Mouse (Mus musculus) lung, postnatal 0 days (tissue): ENCODE results near the gene Pde8b. TPM values are rescaled to one million over a fixed set of nuclear protein-coding genes. Genes with fewer than 3 reads are reported as not detected.

Experiments used
- ATAC-seq: fragments of 200-750 bp; cut with Nextera tagmentation; 2 replicates; pipeline ENCODE4 v1.8.0; 2017; ENCODE audit warnings: moderate library complexity
- DNase-seq: peaks from one replicate; pipeline ENCODE4 v3.0.0-alpha.2; 2016; ENCODE audit warnings: low spot score
- H3K27ac ChIP-seq: fragments of 300-500 bp; sonication (generic); 2 replicates; pipeline ENCODE4 v1.5.1; 2014; ENCODE audit warnings: antibody characterized with exemption, mild to moderate bottlenecking, low read length, mixed read lengths
- H3K27me3 ChIP-seq: fragments of 300-500 bp; sonication (generic); replicated peaks from 2 replicates; pipeline ENCODE4 v1.6.1; 2014; ENCODE audit warnings: low read length, mixed read lengths; ENCODE audit not compliant: insufficient read depth
- H3K36me3 ChIP-seq: fragments of 300-500 bp; sonication (generic); 2 replicates; pipeline ENCODE4 v1.6.1; 2014; ENCODE audit warnings: low read length, mixed read lengths; ENCODE audit not compliant: insufficient read depth
- H3K4me1 ChIP-seq: fragments of 300-500 bp; sonication (generic); 2 replicates; pipeline ENCODE4 v1.6.1; 2014; ENCODE audit warnings: antibody characterized with exemption, low read depth, low read length, mixed read lengths; ENCODE audit not compliant: insufficient read depth
- H3K4me2 ChIP-seq: fragments of 300-500 bp; sonication (generic); replicated peaks from 2 replicates; pipeline ENCODE4 v1.6.1; 2014; ENCODE audit warnings: low read depth, mild to moderate bottlenecking, low read length, moderate library complexity, mixed read lengths
- H3K4me3 ChIP-seq: fragments of 300-500 bp; sonication (generic); 2 replicates; pipeline ENCODE4 v1.5.1; 2014; ENCODE audit warnings: low read depth, low read length
- H3K9ac ChIP-seq: fragments of 300-500 bp; sonication (generic); replicated peaks from 2 replicates; pipeline ENCODE4 v1.6.1; 2014; ENCODE audit warnings: low read depth, mild to moderate bottlenecking
- H3K9me3 ChIP-seq: fragments of 300-500 bp; sonication (generic); 2 replicates; pipeline ENCODE4 v1.6.1; 2016; ENCODE audit warnings: low read length, mixed read lengths
- CTCF ChIP-seq: IDR thresholded peaks from 2 replicates; pipeline ENCODE4 v1.5.1; 2016; ENCODE audit warnings: antibody characterized with exemption, mild to moderate bottlenecking
- EP300 ChIP-seq: IDR thresholded peaks from 2 replicates; pipeline ENCODE4 v1.6.1; 2016; ENCODE audit warnings: antibody characterized with exemption, mild to moderate bottlenecking, control low read depth
- whole genome bisulfite sequencing: fragments of 180-500 bp; shearing (Covaris S2); extraction: QIAGEN DNeasy Blood & Tissue Kit; methylation state at CpG from one replicate; pipeline ENCODE4 v1.1.7; 2014; 5-methylcytosine and 5-hydroxymethylcytosine counted together
- polyA plus RNA-seq: library from polyadenylated mRNA; unstranded; fragments of >200 nt; fragmentation: Nextera tagmentation; extraction: Ambion mirVana; gene quantifications from 2 replicates; pipeline ENCODE4 v1.2.1, GENCODE M21; 2015

Gene Pde8b
- polyA plus RNA-seq, 1 experiment from 2014 or later, result 18.1 TPM

DNA sequence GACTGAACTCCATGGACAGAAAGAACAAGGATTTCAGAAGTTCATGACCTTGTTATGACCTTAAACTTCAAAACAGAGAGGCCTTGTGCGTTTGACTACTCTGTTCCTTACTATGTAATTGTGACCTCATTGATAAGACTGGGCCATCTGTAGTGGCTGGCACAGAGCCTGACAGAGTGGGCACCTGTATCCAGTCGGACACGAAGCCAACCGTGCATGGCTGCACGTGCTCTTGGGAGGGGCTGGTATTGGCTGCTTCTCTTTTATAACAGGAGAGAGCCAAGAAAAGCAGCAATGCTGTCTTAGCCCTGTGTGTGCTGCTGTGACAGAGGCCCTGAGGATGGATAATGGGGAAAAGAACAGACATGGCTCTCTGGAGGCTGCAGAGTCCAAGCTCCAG, 73.7 kb downstream of the Pde8b start:
- H3K9ac ChIP-seq, result no peak overlapping the region
- ATAC-seq, result no peak
- no peaks in the 10 kb centered on the region for H3K27me3 ChIP-seq
- H3K4me1 ChIP-seq, result no peaks in the 10 kb centered on the region
- H3K36me3 ChIP-seq, result no peaks in the 10 kb centered on the region
- no peak for TF ChIP-seq CTCF
- no peak for TF ChIP-seq EP300
- H3K9me3 ChIP-seq, result no peaks in the 10 kb centered on the region
- no peak overlapping the region for H3K27ac ChIP-seq
- no peak for DNase-seq
- no peak overlapping the region for H3K4me2 ChIP-seq
- no peak overlapping the region for H3K4me3 ChIP-seq
- WGBS, result 48% methylated on average over 5 of the region's 5 CpGs

DNA sequence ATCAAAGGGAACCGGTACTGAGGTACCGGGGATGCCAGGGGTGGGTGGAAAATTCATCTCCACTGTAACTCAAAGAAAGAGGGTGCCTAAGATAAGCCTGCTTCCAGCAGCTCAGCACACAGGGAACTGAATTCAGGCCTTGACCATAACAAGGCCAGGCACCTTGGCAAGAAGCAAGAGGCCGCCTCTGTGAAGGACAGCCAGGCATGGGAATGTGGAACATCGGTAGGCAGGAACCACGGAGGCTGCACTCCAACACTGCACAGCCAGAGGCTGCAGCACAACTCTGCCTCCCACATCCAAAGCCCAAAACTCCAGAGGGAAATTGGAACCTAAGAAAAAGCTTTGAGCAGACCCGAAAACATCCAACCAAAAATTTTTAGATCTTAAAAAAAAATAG, 75.9 kb downstream of the Pde8b start:
- no peak for DNase-seq
- H3K27ac ChIP-seq, result no peak overlapping the region

DNA sequence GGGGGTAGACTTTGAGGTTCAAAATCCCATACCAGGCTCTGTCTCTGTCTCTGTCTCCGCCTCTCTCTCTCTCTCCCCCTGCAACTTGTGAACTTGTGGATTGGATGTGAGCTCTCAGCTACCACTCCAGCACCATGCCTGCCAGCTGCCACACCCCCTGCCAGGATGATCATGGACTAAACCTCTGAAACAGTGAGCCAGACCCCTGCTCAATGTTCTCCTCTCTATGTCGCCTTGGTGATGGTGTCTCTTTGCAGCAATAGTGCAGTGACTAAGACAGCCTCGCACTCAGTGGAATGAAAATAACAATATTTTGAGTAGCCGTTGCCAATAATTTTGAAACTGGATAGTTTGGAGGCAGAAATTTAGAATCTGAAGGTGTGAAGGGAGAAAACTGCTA, 77.8 kb downstream of the Pde8b start:
- WGBS, result 92% methylated on average over 4 of the region's 4 CpGs
- no peaks in the 10 kb centered on the region for H3K36me3 ChIP-seq
- DNase-seq (no peak), ATAC-seq (no peak)
- no peak overlapping the region for H3K27ac ChIP-seq
- no peak overlapping the region for H3K9ac ChIP-seq
- no peak for TF ChIP-seq CTCF
- TF ChIP-seq EP300, result no peak
- H3K4me1 ChIP-seq, result no peaks in the 10 kb centered on the region
- no peaks in the 10 kb centered on the region for H3K27me3 ChIP-seq
- no peak overlapping the region for H3K4me2 ChIP-seq
- H3K4me3 ChIP-seq, result no peak overlapping the region
- H3K9me3 ChIP-seq, result no peaks in the 10 kb centered on the region

More for the DNA sequence above, 75.9 kb downstream of the Pde8b start:
- no peak for ATAC-seq
- 59% methylated on average over 6 of the region's 6 CpGs for WGBS
- Histone ChIP-seq H3K36me3 (no peaks in the 10 kb centered on the region), H3K4me1 (no peaks in the 10 kb centered on the region), H3K9me3 (no peaks in the 10 kb centered on the region), H3K27me3 (no peaks in the 10 kb centered on the region), H3K9ac (no peak overlapping the region), H3K4me2 (no peak overlapping the region), H3K4me3 (no peak overlapping the region)
- TF ChIP-seq CTCF, result no peak
- TF ChIP-seq EP300, result no peak

DNA sequence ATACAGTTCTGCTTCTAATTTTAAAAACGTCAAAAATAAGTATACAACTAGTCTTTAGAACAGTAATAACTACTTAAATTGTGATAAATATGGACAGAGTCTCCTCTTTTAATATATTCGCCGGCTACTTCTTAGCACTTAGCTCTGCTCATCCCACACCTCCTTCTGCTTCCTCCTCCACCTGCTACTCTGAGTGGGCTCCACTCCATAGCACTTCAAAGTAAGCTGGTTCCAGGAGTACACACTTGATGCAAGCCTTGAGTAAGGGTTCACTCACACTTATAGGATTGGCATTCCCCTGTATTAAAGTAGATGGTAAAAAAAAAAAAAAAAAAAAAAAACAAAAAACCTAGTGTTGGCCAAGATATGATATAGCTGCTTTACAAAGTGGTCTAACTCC, 89.9 kb downstream of the Pde8b start:
- no peak overlapping the region for H3K9ac ChIP-seq
- no peak for TF ChIP-seq CTCF
- peak; percentile 41; the same call in 1 of the 2 replicates for TF ChIP-seq EP300
- 61% methylated on average over 3 of the region's 3 CpGs for WGBS
- H3K4me3 ChIP-seq, result no peak overlapping the region
- no peak overlapping the region for H3K27ac ChIP-seq
- ATAC-seq, result peak; percentile 79
- no peaks in the 10 kb centered on the region for H3K27me3 ChIP-seq
- H3K4me2 ChIP-seq, result no peak overlapping the region
- no peaks in the 10 kb centered on the region for H3K4me1 ChIP-seq
- no peaks in the 10 kb centered on the region for H3K36me3 ChIP-seq
- no peaks in the 10 kb centered on the region for H3K9me3 ChIP-seq
- DNase-seq, result peak; percentile 67

DNA sequence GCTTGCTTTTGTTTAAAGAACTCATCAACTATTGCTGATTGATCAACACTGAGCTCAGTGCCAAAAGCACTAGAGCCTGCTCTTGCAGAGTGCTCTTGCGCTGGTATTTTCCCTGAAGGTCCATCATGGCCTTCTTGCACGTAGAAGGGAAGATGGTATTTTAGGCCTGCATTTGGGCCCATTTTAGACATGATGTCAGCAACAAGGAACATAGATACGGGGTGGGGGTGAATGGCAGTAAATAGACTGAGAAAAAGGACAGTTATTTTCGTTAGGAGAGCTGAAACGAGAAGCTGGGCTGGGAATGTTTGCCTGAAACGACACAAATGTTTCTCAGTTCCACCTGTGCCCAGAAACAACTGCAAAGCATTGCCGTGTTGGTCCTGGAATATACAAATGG, 91.2 kb downstream of the Pde8b start:
- Histone ChIP-seq H3K36me3 (no peaks in the 10 kb centered on the region), H3K27me3 (no peaks in the 10 kb centered on the region), H3K4me2 (no peak overlapping the region), H3K27ac (no peak overlapping the region), H3K9ac (no peak overlapping the region), H3K4me3 (no peak overlapping the region), H3K9me3 (no peaks in the 10 kb centered on the region), H3K4me1 (no peaks in the 10 kb centered on the region)
- ATAC-seq (no peak), DNase-seq (no peak)
- no peak for TF ChIP-seq EP300
- TF ChIP-seq CTCF, result no peak
- 77% methylated on average over 7 of the region's 7 CpGs for WGBS

DNA sequence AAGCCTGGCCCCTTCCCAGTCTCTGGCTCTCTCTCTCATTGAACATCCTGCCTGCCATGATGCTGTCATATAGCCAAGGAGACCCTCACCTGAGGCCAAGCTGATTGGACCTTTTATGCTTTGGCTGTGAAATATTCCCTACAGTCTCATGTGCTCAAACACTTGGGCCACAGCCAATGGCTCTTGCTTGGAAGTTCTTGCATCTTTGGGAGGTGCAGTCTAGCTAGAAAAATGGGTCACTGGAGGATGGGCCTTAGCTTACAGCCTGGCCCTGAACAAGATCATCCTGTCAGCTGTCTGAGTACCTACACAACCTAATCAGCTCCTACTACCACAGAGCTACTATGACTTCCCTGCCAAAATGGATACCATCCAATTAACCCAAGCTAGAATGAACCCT, 105.4 kb downstream of the Pde8b start:
- Histone ChIP-seq H3K4me1 (no peaks in the 10 kb centered on the region), H3K9ac (no peak overlapping the region), H3K36me3 (no peaks in the 10 kb centered on the region), H3K9me3 (no peaks in the 10 kb centered on the region; the same call in 1 of the 2 replicates), H3K4me2 (no peak overlapping the region), H3K27me3 (no peaks in the 10 kb centered on the region), H3K4me3 (no peak overlapping the region), H3K27ac (no peak overlapping the region)
- no peak for TF ChIP-seq CTCF
- no peak for TF ChIP-seq EP300
- DNase-seq, result no peak
- ATAC-seq, result no peak

DNA sequence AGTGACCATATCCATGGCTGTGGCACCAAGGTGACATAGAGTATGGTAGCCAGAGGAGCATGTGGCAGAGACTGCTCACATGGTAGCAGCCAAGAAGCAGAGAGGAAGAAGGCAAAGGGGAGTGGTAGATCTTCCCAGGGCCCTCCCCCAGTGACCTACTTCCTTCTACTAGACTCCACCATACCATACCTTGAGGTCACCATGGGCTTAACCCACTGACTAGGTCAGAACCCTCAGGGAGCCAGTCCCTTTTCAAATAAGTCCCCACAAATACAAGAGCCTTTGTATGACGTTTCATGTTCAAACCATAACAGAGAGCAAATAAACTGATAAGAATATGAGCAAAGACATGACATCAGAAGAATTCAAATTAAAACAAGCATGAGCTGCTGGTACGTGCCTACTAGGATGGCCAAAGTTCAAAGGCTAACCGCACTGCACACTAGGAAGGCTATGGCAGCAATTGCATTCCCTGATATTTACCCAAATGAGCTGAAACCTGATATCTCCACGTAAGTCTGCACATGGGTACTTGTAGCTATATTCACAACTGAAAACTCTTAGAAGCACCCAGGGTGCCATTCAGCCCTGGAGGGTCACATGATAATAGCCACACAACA, 109.6 kb downstream of the Pde8b start:
- H3K4me2 ChIP-seq, result no peak overlapping the region
- H3K27ac ChIP-seq, result no peak overlapping the region
- H3K27me3 ChIP-seq, result no peaks in the 10 kb centered on the region
- WGBS, result 56% methylated on average over 4 of the region's 4 CpGs
- no peaks in the 10 kb centered on the region for H3K36me3 ChIP-seq
- no peak for ATAC-seq
- no peaks in the 10 kb centered on the region for H3K4me1 ChIP-seq
- no peaks in the 10 kb centered on the region; the same call in 1 of the 2 replicates for H3K9me3 ChIP-seq
- no peak for DNase-seq
- TF ChIP-seq CTCF (no peak), EP300 (no peak)
- no peak overlapping the region for H3K4me3 ChIP-seq
- H3K9ac ChIP-seq, result no peak overlapping the region
